Mouse (Mus musculus): ENCODE measurements around the gene Abca2. TPM values are rescaled to one million over a fixed set of nuclear protein-coding genes. Genes with fewer than 3 reads are reported as not detected.

The Abca2 gene
- total RNA-seq, 2 experiments from 2014 or later = 23.1 to 56.4 TPM

- ATAC-seq (replicated peaks; ENCODE audit: poor library complexity, severe bottlenecking) = peak; percentile 71
These were observed 5.7 kb upstream of the Abca2 start, which contains the start of gene Fut7 for GRCm38 (mm10) chr2:25422587-25423410. Gene Fut7, plus strand, starts transcription at chr2:25423267.

GRCm38 (mm10) chr2:25423626-25424025 is 4.9 kb upstream of the Abca2 start:
- no peak for ATAC-seq (replicated peaks; ENCODE audit: poor library complexity, severe bottlenecking)

GRCm38 (mm10) chr2:25425481-25425880 is 3.0 kb upstream of the Abca2 start:
- ATAC-seq (replicated peaks; ENCODE audit: poor library complexity, severe bottlenecking) = no peak

GRCm38 (mm10) chr2:25426721-25427191 is 1.7 kb upstream of the Abca2 start:
- peak; percentile 34 for ATAC-seq (replicated peaks; ENCODE audit: poor library complexity, severe bottlenecking)

- no peak for ATAC-seq (replicated peaks; ENCODE audit: poor library complexity, severe bottlenecking)
These were observed 1.2 kb upstream of the Abca2 start for GRCm38 (mm10) chr2:25427256-25427655.

GRCm38 (mm10) chr2:25429435-25430180 is 1.1 kb downstream of the Abca2 start:
- ATAC-seq (replicated peaks; ENCODE audit: poor library complexity, severe bottlenecking) = no peak

- ATAC-seq (replicated peaks; ENCODE audit: poor library complexity, severe bottlenecking) = no peak
These were observed 2.1 kb downstream of the Abca2 start for GRCm38 (mm10) chr2:25430395-25431233.

GRCm38 (mm10) chr2:25431308-25431855 is 2.9 kb downstream of the Abca2 start:
- ATAC-seq (replicated peaks; ENCODE audit: poor library complexity, severe bottlenecking) = no peak

GRCm38 (mm10) chr2:25432326-25433098 is 4.0 kb downstream of the Abca2 start:
- no peak for ATAC-seq (replicated peaks; ENCODE audit: poor library complexity, severe bottlenecking)

GRCm38 (mm10) chr2:25433101-25433500 is 4.6 kb downstream of the Abca2 start:
- no peak for ATAC-seq (replicated peaks; ENCODE audit: poor library complexity, severe bottlenecking)

GRCm38 (mm10) chr2:25434292-25434691 is 5.8 kb downstream of the Abca2 start:
- ATAC-seq (replicated peaks; ENCODE audit: poor library complexity, severe bottlenecking) = no peak

- ATAC-seq (replicated peaks; ENCODE audit: poor library complexity, severe bottlenecking) = no peak
These were observed 7.8 kb downstream of the Abca2 start for GRCm38 (mm10) chr2:25436286-25436820.

GRCm38 (mm10) chr2:25441067-25441466 is 12.6 kb downstream of the Abca2 start:
- ATAC-seq (replicated peaks; ENCODE audit: poor library complexity, severe bottlenecking) = no peak

- ATAC-seq (replicated peaks; ENCODE audit: poor library complexity, severe bottlenecking) = no peak
These were observed 14.2 kb downstream of the Abca2 start for GRCm38 (mm10) chr2:25442682-25443081.

- peak; percentile 63 for ATAC-seq (replicated peaks; ENCODE audit: poor library complexity, severe bottlenecking)
These were observed 22.5 kb downstream of the Abca2 start for GRCm38 (mm10) chr2:25450853-25451647.

GRCm38 (mm10) chr2:25452951-25453350 is 24.4 kb downstream of the Abca2 start:
- ATAC-seq (replicated peaks; ENCODE audit: poor library complexity, severe bottlenecking) = no peak

GRCm38 (mm10) chr2:25456205-25456953 is 27.9 kb downstream of the Abca2 start, which contains the start of gene Clic3:
Gene Clic3, plus strand, starts transcription at chr2:25456838.
- ATAC-seq (replicated peaks; ENCODE audit: poor library complexity, severe bottlenecking) = no peak
